Comparison of ENCODE assay signal across 31 mouse cellular contexts in genomic region chr5:22573696-22574095, GRCm38 (mm10). TPM values are rescaled to one million over a fixed set of nuclear protein-coding genes. Genes with fewer than 3 reads are reported as not detected.
DNase-seq lines count a peak whose midpoint lies in the region; ATAC-seq and TF ChIP-seq lines count a peak whose summit lies in the region.
"Had no signal": no experiment of that assay in that cellular context is flagged by ENCODE, and none has a peak within 500 bp of the region (broad histone marks: within the 10 kb centered on the region; RNA-seq: fewer than 3 reads in every experiment).

No protein-coding gene starts in this region.

- H3K27ac ChIP-seq in midbrain, embryonic 11.5 days (ENCODE audit: low read depth, low read length): no peak overlapping the region
- no peak overlapping the region for H3K27ac ChIP-seq in midbrain, embryonic 13.5 days
- H3K27ac ChIP-seq in kidney, embryonic 15.5 days: no peak overlapping the region
- H3K27ac ChIP-seq: embryonic facial prominence, embryonic 12.5 days; embryonic facial prominence, embryonic 15.5 days; forebrain, embryonic 10.5 days; forebrain, embryonic 13.5 days; heart, adult 2 months; heart, embryonic 10.5 days; heart, embryonic 13.5 days; hindbrain, embryonic 14.5 days; hindbrain, postnatal 0 days had no signal

- no peak overlapping the region for H3K9ac ChIP-seq in midbrain, embryonic 11.5 days (ENCODE audit: low read length)
- H3K9ac ChIP-seq in midbrain, embryonic 13.5 days (replicated peaks): no peak overlapping the region
- H3K9ac ChIP-seq in kidney, embryonic 15.5 days: no peak overlapping the region
- H3K9ac ChIP-seq: embryonic facial prominence, embryonic 12.5 days; embryonic facial prominence, embryonic 15.5 days; forebrain, embryonic 13.5 days; heart, embryonic 13.5 days; hindbrain, embryonic 14.5 days had no signal

- H3K4me1 ChIP-seq in midbrain, embryonic 11.5 days (ENCODE audit: control insufficient read depth, insufficient read depth, low read length): no peaks in the 10 kb centered on the region
- H3K4me1 ChIP-seq in midbrain, embryonic 13.5 days (replicated peaks): no peaks in the 10 kb centered on the region
- H3K4me1 ChIP-seq in kidney, embryonic 15.5 days: no peaks in the 10 kb centered on the region
- H3K4me1 ChIP-seq: embryonic facial prominence, embryonic 12.5 days; embryonic facial prominence, embryonic 15.5 days; forebrain, embryonic 10.5 days; forebrain, embryonic 13.5 days; heart, embryonic 10.5 days; heart, embryonic 13.5 days had no signal

- ATAC-seq in midbrain, embryonic 11.5 days (ENCODE audit: low FRiP score): no peak
- no peak for ATAC-seq in midbrain, embryonic 13.5 days
- peak; percentile 44 for ATAC-seq in Patski
- ATAC-seq in kidney, embryonic 15.5 days (replicated peaks; ENCODE audit: low FRiP score): no peak
- ATAC-seq in granulocyte monocyte progenitor cell, adult 5-6 weeks (replicated peaks; ENCODE audit: poor library complexity, severe bottlenecking): no peak
- ATAC-seq: CD4-positive, CD25-positive, alpha-beta regulatory T cell, adult 4 months; forebrain, embryonic 13.5 days; forebrain, embryonic 16.5 days; hindbrain, postnatal 0 days; inflammation-experienced regulatory T-cells, adult 6 months; intestine, embryonic 16.5 days had no signal

- no peaks in the 10 kb centered on the region for H3K36me3 ChIP-seq in midbrain, embryonic 11.5 days (ENCODE audit: control insufficient read depth, insufficient read depth, low read length)
- H3K36me3 ChIP-seq in midbrain, embryonic 13.5 days: no peaks in the 10 kb centered on the region
- H3K36me3 ChIP-seq in kidney, embryonic 15.5 days: no peaks in the 10 kb centered on the region
- H3K36me3 ChIP-seq: embryonic facial prominence, embryonic 12.5 days; embryonic facial prominence, embryonic 15.5 days; forebrain, embryonic 10.5 days; heart, embryonic 10.5 days; heart, embryonic 13.5 days had no signal

- DNase-seq in midbrain, embryonic 11.5 days (ENCODE audit: low spot score, missing footprints): peak; percentile 62
- peak; percentile 8 for DNase-seq in ES-CJ7 (ENCODE audit: low read depth, low spot score)
- no peak for DNase-seq in Patski (ENCODE audit: low read depth, low spot score)
- DNase-seq in spleen, adult 12 weeks (ENCODE audit: low spot score): no peak
- DNase-seq: adrenal gland, adult 2 months; adrenal gland, postnatal 36 days; cerebellum, adult 11 months; cerebellum, adult 2 months; cerebellum, adult 9-11 months; cerebellum, postnatal 25 days; gastrocnemius, postnatal 25 days; heart, adult 2 months; heart, postnatal 14 days; heart, postnatal 4 days; kidney, adult 18-20 months had no signal

- H3K27me3 ChIP-seq in midbrain, embryonic 11.5 days (ENCODE audit: control insufficient read depth, insufficient read depth, low read length): no peaks in the 10 kb centered on the region
- H3K27me3 ChIP-seq in midbrain, embryonic 13.5 days: no peaks in the 10 kb centered on the region
- H3K27me3 ChIP-seq in Patski: no peaks in the 10 kb centered on the region
- H3K27me3 ChIP-seq in kidney, embryonic 15.5 days: no peaks in the 10 kb centered on the region
- H3K27me3 ChIP-seq: embryonic facial prominence, embryonic 12.5 days; embryonic facial prominence, embryonic 15.5 days; forebrain, embryonic 13.5 days; heart, embryonic 13.5 days had no signal

- POLR2A ChIA-PET in Patski (lab: Charles Lee): interaction anchor here (0.8 kb wide), 1 partner anchor 24 kb away, joined by 3 read pairs; no protein-coding TSS in a partner anchor

- no peaks in the 10 kb centered on the region for H3K9me3 ChIP-seq in midbrain, embryonic 11.5 days (ENCODE audit: control insufficient read depth, low read length)
- no peaks in the 10 kb centered on the region for H3K9me3 ChIP-seq in midbrain, embryonic 13.5 days
- H3K9me3 ChIP-seq in kidney, embryonic 15.5 days (replicated peaks): no peaks in the 10 kb centered on the region
- H3K9me3 ChIP-seq: embryonic facial prominence, embryonic 12.5 days; embryonic facial prominence, embryonic 15.5 days; forebrain, embryonic 10.5 days; forebrain, embryonic 13.5 days; heart, embryonic 10.5 days; heart, embryonic 13.5 days had no signal

- 67% methylated on average over 2 of the region's 2 CpGs for WGBS in midbrain, embryonic 11.5 days
- 70% methylated on average over 2 of the region's 2 CpGs for WGBS in midbrain, embryonic 13.5 days
- WGBS in kidney, embryonic 15.5 days: 62% methylated on average over 2 of the region's 2 CpGs

- in situ Hi-C loops in Patski (cut with MboI; ENCODE audit: low pct_unique_long_range_greater_than_20kb): no loop called here

- TF ChIP-seq CTCF in Patski (IDR thresholded peaks at IDR 0.05): no peak

- H3K4me3 ChIP-seq in midbrain, embryonic 11.5 days (ENCODE audit: low read depth, low read length): no peak overlapping the region
- H3K4me3 ChIP-seq in midbrain, embryonic 13.5 days (replicated peaks): no peak overlapping the region
- H3K4me3 ChIP-seq in kidney, embryonic 15.5 days (replicated peaks): no peak overlapping the region
- H3K4me3 ChIP-seq: embryonic facial prominence, embryonic 12.5 days; embryonic facial prominence, embryonic 15.5 days; erythroblast, embryonic 14.5 days; forebrain, embryonic 10.5 days; forebrain, embryonic 13.5 days; heart, adult 2 months; heart, embryonic 10.5 days; heart, embryonic 13.5 days had no signal

- no peak overlapping the region for H3K4me2 ChIP-seq in midbrain, embryonic 11.5 days
- H3K4me2 ChIP-seq in midbrain, embryonic 13.5 days (replicated peaks): no peak overlapping the region
- H3K4me2 ChIP-seq in kidney, embryonic 15.5 days: no peak overlapping the region
- H3K4me2 ChIP-seq: embryonic facial prominence, embryonic 12.5 days; embryonic facial prominence, embryonic 15.5 days; forebrain, embryonic 13.5 days; heart, embryonic 13.5 days; hindbrain, embryonic 14.5 days had no signal

- CTCF ChIA-PET in Patski (lab: Charles Lee): interaction anchor here (1.2 to 1.6 kb wide), 2 partner anchors 13 to 46 kb away, joined by 3 to 8 read pairs; no protein-coding TSS in a partner anchor

RNA-seq across cellular contexts. Expression of gene Orc5, which starts 23.5 kb away (rescaled TPM):
- 49.4 and 50.5 TPM in 2 replicates for polyA plus RNA-seq in midbrain, embryonic 11.5 days (2014; fragmentation: Nextera tagmentation; extraction: Ambion mirVana)
- 36.9 and 37.3 TPM in 2 replicates for polyA plus RNA-seq in midbrain, embryonic 13.5 days (2015; fragmentation: Nextera tagmentation; extraction: Ambion mirVana)
- polyA plus RNA-seq in Patski (2021): 16.3 TPM
- 37.4 and 40.6 TPM in 2 replicates for polyA plus RNA-seq in kidney, embryonic 15.5 days (2015; fragmentation: Nextera tagmentation; extraction: Ambion mirVana)
- total RNA-seq in granulocyte monocyte progenitor cell, adult 5-6 weeks (2014; fragmentation: Nextera tagmentation): 23.5 and 27.6 TPM in 2 replicates
- total RNA-seq in granulocyte monocyte progenitor cell, adult 5-6 weeks (2017): 29.4 and 32.6 TPM in 2 replicates

Comparison
In these comparisons a context has a peak if more than half of its experiments do, and no peak if none do; other contexts are left out.
1. DNase-seq: peak in midbrain, embryonic 11.5 days (single experiment) and ES-CJ7 (single experiment); none in Patski (single experiment) and spleen, adult 12 weeks (single experiment).